Mouse (Mus musculus) myocyte (in vitro differentiated cells): Measurements from ENCODE around the gene Dlgap1.

Experiments used
- CEBPB ChIP-seq: IDR thresholded peaks from 2 replicates; pipeline ENCODE4 v1.6.1; 2011; ENCODE audit warnings: mild to moderate bottlenecking, moderate library complexity; ENCODE audit not compliant: poor library complexity, insufficient read depth, severe bottlenecking
- MAX ChIP-seq: IDR thresholded peaks from one replicate; pipeline ENCODE4 v1.6.1; 2011; ENCODE audit warnings: low read depth, mild to moderate bottlenecking, control low read depth
- MYOG ChIP-seq, 3 experiments: IDR thresholded peaks; one replicate each; pipeline ENCODE4 v1.6.1; 2011; ENCODE audit warnings: control low read depth in 2 of 3, low read depth in 2 of 3, mild to moderate bottlenecking in 2 of 3; ENCODE audit not compliant: insufficient read length in 2 of 3, control insufficient read depth in 1 of 3, insufficient read depth in 1 of 3
- POLR2A ChIP-seq: IDR thresholded peaks from one replicate; pipeline ENCODE4 v1.6.1; 2011; ENCODE audit warnings: low read depth, mild to moderate bottlenecking, control low read depth, moderate library complexity; ENCODE audit not compliant: insufficient read length
- REST ChIP-seq: IDR thresholded peaks from one replicate; pipeline ENCODE4 v1.6.1; 2011; ENCODE audit warnings: mild to moderate bottlenecking, control low read depth, moderate library complexity; ENCODE audit not compliant: insufficient read depth, insufficient read length
- TCF12 ChIP-seq: IDR thresholded peaks from one replicate; pipeline ENCODE4 v1.6.1; 2011; ENCODE audit warnings: mild to moderate bottlenecking, control low read depth; ENCODE audit not compliant: poor library complexity, insufficient read depth, severe bottlenecking
- USF1 ChIP-seq: IDR thresholded peaks from one replicate; pipeline ENCODE4 v1.6.1; 2011; ENCODE audit warnings: low read depth, mild to moderate bottlenecking, control low read depth, moderate library complexity

GRCm38 (mm10) chr17:70287708-70288107, 318.8 kb downstream of the Dlgap1 start:
- TF ChIP-seq REST (no peak), TCF12 (no peak), USF1 (no peak), POLR2A (no peak), MAX (no peak), MYOG (IDR thresholded peaks at IDR 0.05; ENCODE audit: control insufficient read depth in 1 of 3, insufficient read depth in 1 of 3, insufficient read length in 2 of 3, low read depth in 2 of 3) (no peak), CEBPB (no peak)
